Mouse (Mus musculus) large intestine, adult 2 months (tissue): ENCODE results near the gene Mxd3. TPM values are rescaled to one million over a fixed set of nuclear protein-coding genes. Genes with fewer than 3 reads are reported as not detected.

Experiments
- DNase-seq: peaks from one replicate; pipeline ENCODE4 v3.0.0-alpha.2; 2012; ENCODE audit warnings: low read depth, low spot score
- WGBS: fragments of 180-500 bp; shearing (Covaris S2); methylation state at CpG from one replicate; pipeline ENCODE4 v1.1.7; 2018; 5-methylcytosine and 5-hydroxymethylcytosine counted together
- polyA plus RNA-seq: library from polyadenylated mRNA; depleted of rRNA; stranded (reverse); fragments of >200 nt; gene quantifications from 2 replicates; pipeline ENCODE4 v1.2.3, GENCODE M21; 2012; rRNA removed

Gene Mxd3
- polyA plus RNA-seq: 10.0 and 11.4 TPM in 2 replicates

DNA sequence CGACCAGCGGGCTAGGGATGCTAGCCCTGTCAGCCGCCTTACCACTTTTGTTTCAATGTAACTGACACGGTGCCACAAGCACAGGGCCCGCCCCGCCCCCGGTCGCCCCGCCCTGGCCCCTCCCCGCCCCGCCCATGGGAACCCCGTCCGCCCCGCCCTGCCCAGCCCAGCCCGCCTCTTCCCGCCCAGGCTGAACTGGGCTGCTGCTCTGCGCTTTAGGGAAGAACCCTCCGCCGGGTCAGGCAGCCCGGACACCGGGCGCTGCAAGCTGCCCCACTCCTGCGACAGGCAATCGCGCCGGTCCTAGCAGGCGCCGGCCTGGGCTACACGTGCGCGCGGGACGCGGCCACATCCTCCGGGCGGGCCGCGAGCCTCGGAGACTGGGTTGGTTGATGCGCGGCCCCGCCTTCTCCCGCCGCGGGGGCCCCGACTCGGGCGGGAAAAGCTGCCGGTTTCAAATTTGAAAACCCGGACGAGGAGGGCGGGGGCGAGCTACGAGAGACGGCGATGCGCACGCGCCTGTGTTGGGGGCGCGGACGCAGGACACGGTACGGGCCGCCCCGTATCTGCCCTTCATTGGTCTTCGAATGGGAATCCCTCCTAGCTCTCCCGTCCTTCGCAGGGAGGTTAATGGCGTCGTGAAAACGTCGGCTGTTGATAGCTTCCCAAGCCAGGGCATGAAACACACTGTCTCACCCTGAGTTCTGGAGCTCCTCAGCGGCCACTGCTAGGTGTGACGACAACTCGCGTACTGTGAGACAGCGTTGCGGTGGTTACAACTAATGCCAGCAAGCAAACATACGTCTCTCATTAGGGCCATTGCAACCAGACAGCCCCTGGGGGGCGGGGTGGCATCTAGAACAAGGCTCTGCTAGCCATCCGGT is at the start of gene Mxd3:
Gene Mxd3, minus strand, starts transcription at position 141 of the 884 bp plus-strand sequence.
- 1% methylated on average over 79 of the region's 82 CpGs for WGBS
- DNase-seq: no peak

DNA sequence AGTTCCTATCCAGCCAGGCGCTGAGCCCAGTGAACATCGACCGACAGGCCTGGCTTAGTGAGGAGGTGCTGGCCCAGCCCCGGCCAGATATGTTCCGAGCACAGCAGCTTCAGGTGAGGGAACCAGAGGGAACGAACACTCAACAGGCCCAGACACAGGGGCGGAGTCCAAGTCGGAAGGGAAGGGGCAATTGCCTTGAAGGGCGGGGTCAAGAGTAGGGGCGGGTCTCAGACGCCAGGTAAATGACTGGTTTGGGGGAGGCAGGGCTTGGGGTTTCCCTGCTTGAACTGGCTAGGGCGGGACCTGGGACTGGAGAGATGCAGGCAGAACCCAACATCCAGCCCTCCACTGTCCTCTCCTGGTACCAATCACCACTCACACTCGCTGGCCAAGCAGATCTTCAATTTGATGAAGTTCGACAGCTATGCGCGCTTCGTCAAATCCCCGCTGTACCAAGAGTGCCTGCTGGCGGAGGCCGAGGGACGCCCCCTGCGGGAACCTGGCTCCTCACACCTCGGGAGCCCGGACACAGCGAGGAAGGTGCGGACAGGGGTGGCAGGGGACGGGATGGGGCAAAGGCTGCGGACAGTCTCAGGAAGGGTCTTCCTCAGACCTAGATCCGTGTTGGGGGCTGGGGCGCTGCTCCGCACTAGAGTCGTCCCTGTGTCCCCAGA is 49.4 kb upstream of the Mxd3 start:
- 24% methylated on average over 32 of the region's 32 CpGs for WGBS
- DNase-seq: no peak

DNA sequence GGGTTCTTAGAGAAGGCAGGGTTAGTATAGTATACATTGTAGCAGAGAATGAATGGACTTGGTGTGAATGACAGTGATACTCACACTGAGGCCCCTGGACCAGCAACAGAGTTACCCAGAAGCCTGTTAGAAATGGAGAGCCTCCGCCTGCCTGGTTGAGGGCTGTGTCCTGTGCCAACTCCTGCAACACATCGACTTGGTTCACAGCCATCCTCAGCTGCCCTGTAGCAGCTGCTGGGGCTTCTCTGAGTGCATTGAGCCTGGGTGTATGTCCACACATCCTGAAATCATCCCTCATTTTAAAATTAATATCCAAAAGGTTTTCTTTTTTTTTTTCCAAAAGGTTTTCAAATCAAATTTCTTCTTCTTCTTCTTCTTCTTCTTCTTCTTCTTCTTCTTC is 46.3 kb upstream of the Mxd3 start:
- DNase-seq: no peak
- WGBS: 23% methylated on average over 2 of the region's 2 CpGs

DNA sequence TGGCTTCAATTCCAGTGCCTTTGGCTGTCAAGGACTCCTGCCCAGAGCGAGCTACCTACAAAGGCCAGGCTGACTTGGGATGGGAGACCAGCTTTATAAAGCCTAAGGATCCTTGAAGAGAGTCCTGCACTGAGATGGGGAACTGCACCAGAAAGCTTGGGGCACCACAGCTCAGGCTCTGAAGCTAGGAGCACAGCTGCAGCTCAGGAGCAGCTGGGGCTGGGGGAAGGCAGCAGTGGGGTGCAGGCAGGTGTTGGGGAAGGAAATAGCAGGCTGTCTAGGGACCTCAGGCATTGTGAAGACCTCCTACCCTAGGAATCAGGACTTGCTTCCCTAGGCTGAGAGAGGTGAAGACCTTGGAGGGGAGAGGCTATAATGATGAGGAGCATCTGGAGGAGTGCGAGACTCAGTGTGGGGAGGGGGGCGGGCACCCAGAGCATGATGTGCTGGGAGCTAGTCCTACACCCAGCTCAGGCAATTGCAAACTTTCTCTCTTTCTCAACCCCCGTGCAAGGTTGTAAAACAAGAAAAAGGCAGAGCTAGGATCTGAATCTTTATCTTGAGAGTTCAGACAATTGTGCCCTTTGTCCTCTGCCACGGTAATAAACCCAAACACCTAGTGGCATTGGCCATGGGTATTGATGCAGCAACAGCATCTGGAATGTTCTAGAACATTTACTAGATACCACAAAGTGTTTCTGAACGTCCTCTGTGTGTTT is 44.7 kb upstream of the Mxd3 start:
- DNase-seq: no peak
- 26% methylated on average over 6 of the region's 6 CpGs for WGBS

DNA sequence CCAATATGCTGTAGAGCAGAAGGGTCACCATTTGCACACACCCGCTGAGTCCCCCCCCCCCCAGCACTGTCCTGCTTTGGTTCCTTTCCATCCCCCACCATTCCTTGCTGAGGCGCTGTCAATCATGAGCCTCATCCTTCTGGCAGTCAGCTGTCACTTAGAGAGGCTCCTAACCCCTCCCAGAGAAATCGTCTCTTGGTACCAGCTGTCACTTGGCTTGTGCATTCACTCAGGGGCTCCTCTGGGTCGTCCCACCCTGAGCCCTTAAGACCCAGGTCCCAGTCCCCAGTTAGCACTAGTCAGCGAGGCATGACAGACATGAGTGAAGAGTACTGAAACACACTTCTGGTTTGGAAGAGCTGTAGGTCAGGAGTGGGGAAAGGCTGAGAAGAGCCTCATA is 42.1 kb upstream of the Mxd3 start:
- no peak for DNase-seq
- 75% methylated on average over 5 of the region's 5 CpGs for WGBS

DNA sequence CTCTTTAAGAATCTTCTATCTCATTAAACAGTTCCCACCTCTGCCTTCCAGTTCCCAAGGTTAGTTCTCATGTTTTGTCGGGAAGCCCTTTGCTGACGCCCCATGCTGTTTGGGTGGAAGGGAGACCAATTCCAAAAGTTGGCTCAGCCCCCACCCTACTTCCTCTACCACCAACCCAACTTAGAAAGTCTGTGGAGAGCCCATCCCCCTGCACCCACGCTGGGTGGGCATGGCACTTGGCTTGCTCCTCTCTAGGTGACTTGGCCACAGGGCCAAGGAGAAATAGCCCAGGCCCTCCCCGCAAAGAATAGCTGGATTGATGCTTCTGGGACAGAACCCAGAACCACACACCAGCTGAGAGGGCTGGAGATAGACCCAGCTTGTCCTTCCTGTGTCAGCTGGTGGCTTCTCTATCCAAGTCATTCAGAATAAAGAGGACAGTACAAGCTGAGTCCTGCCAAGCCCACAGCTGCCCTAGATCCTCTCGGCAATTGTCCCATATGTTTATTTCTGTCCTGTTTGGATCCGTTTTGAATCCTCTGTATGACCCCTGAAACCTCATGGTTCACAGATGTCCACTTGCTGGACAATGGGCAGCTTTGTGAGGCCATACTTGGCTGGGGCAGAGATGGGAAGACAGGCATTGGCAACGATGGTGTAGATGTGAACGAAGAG is 41.5 kb upstream of the Mxd3 start:
- 67% methylated on average over 8 of the region's 8 CpGs for WGBS
- no peak for DNase-seq

DNA sequence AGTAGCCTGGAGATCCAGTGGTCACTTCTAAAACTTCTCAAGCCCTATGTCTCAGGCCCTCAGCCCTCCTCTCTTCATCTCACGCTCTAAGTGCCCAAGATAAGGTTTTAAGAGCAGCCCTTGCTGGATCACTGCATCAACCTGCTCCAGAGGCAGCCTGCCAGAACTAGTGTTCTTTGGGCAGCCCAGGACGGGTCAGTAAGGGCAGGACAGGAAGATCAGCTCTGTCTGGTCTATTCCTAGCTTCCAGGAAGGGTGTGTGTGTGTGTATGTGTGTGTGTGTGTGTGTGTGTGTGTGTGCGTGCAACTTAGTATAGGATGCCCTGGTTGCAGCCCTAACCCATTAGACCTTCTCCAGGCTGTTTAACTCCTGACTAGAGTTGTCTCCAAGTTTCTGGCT is 40.6 kb upstream of the Mxd3 start:
- WGBS: 44% methylated on average over 3 of the region's 3 CpGs
- DNase-seq: no peak

DNA sequence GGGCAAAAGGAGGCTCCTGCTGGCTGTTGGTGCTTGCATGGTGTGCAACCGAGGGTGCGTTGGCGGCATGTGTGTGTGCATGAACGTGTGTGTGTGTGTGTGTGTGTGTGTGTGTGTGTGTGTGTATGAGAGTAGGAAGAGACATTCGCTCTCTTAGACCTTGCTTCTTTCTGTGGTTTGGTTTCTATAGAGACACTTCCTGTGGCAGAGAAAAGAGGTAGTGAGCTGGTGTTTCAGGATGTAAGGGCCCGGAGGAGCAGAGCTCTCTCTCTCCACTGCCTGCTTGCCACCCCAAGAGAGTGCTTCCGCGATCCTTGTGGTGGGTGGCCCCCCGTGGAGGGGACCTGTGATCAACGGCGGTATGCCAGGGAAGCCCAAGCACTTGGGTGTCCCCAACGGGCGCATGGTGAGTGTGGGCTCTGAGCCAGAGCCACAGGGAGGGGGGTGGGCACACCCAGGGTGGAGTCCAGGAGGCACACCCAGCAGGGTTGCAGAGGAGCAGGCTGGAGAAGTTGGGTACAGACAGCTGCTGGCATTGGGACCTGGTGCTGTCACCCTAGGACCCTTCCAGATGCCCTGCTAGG is 40.0 kb upstream of the Mxd3 start, which contains the start of gene Rgs14:
Gene Rgs14, plus strand, starts transcription at position 202 of the 584 bp plus-strand sequence.
- 28% methylated on average over 13 of the region's 13 CpGs for WGBS
- DNase-seq: no peak

DNA sequence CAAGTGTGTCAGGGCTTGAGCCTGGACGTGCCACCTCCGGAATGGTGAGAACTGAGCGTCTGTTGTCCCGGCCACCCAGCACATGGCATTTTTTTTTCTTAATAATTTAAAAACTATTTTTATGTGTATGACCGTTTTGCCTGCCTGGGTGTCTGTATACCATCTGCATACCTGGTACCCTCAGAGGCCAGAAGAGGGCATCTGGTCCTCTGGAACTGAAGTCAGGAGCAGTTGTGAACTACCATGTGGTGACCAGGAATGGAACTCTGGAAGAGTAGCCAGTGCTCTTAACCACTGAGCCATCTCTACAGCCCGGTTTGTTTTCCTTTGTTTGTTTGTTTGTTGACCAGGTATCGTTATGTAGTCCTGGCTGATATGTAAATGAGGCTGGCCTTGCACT is 38.8 kb upstream of the Mxd3 start:
- no peak for DNase-seq
- WGBS: 73% methylated on average over 7 of the region's 7 CpGs

DNA sequence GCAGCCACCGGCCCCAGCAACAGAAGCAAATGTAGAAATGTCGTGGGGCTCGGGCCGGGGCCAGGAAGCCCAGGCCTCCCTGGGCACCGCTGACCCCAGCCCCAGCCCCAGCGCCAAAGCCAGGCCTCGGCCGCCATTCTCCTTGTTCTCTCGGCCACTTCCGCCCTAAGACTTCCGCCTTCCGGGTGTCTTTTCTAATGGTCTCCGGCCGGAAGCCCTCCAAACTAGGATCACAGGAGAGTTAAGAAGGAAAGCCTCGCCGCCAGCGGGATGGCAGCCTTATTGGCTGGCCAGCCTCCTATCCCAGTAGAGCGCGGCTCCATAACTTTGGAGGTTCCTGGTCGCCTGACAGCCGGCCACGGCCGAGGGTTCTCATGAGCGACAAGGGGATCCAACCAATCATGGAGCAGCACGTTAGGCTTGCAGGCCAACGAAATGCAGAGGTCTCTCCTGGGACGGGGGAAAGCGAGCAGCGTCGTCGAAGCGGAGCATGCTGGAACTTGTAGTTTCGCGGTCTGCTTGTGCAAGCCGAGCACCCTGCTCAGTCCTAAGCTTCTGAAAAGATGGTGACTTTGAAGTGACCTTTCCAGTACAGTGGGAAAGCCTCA is 32.9 kb upstream of the Mxd3 start, which contains the start of gene Lman2:
Gene Lman2, minus strand, starts transcription at position 331 of the 608 bp plus-strand sequence.
- WGBS: under 1% methylated on average over 35 of the region's 35 CpGs
- DNase-seq: peak; percentile 100

DNA sequence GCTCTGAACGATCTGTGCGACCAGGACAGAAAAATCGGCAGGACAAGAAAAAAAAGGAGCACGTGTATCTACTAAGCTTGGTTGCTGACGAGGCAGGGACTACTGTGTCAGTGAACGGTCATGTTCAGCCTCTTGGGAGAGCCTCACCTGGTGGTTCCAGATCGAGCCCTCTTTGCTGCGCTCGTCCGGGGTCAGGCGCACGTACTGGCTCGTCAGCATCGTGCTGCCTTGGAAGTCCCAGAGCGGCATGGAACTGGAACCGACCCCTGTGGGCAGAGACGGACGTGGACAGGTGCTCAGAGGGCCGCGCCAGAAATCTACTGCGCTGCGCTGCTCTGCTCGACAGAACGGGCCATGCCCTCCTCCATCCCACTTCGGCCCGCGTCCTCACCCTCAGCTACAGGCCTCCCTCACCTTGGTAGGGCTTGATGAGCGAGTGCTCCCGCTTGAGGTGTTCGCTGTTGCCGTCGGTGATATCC is 32.4 kb upstream of the Mxd3 start:
- no peak for DNase-seq
- WGBS: under 1% methylated on average over 32 of the region's 32 CpGs

DNA sequence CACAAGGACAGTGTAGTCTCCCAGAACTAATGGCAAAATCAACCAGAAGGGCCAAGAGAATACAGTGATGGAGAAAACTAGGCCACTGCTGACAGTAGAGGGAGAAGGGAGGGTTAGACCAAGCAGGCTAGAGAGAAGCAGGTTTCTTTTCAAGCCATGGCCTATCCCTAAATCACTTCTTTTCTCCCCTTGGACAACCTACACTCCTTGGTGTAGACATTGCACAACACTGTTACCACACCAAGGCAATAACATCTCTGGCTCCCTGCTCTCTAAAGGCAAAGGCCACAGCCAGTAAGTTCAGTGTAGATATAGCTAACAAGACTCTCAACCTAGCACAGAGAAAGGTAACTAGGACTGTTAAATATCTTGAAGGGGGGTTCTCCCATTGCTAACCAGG is 31.5 kb upstream of the Mxd3 start:
- DNase-seq: no peak

DNA sequence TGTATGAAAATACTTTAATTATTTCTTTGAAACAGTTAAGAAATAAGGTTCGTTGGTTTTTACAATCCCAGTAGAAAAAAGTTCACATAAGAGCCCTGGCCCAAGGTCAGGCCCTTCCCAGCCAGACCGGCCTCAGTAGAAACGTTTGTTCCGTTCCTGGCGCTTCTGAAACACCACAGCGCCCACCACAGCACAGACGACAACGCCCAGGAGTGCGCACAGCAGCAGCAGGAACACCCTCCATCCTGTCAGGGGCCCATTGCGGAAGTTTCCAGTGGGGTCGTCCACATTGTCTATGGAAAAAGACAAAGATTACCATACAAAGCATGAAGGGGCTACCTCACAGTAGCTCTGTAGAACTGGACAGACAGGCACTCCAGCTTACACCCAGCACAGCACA is 17.1 kb upstream of the Mxd3 start:
- DNase-seq: no peak

DNA sequence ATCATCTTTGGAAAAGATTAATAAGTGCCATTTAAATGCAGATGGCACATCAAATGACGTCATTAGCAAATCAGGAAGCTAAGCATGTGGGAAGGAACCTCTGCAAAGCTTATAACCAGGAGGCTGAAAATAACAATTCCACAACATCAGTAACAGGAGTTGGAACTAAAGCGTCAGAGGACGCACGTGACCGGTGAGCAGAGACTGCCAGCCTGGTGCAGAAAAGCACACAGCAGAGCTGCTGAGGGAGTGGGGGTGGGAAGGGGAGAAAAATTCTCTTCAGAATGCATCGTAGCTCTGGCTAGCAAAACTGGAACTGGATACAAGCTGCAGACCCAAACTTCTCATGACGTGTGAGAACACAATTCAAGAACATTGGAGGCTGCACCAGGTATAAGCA is 14.7 kb upstream of the Mxd3 start:
- DNase-seq: no peak
- 85% methylated on average over 7 of the region's 7 CpGs for WGBS

More for the DNA sequence above, 17.1 kb upstream of the Mxd3 start:
- WGBS: 78% methylated on average over 11 of the region's 11 CpGs

DNA sequence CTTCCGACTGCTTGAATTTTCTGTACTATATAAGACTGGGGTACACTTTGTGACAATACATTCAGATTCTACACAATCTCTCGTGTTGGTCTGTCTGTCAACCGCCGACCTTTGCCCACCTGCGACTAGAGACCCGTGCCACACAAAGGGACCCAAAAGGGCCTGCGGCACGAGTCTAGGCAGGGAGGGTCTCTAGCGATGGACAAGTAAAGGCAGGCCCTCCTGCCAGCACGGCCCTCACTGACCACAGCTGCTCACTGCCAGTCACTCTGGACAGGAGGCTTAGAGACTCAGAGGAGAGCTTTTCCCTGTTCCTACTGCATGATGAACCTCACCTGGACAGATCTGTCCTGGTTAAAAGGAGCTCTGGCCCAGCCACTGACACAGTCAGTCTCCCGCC is 12.8 kb upstream of the Mxd3 start:
- DNase-seq: no peak
- 38% methylated on average over 11 of the region's 11 CpGs for WGBS

DNA sequence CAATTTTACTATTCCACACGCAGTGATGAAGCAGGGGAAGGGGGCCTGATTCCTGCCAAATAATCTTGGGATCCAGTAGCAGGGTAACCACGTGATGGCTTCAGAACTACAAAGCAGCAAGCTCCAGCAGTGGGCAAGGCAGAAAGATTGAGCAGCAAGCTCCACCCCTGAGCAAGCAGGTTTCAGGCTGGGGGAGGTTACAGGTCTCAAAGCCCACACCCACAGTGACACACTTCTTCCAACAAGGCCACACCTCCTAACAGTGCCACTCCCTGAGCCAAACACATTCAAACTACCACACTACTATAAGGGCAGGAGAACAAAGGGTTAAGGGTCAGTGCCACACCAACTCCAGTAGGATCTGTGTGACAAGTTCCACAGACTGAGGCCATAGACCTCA is 9.6 kb upstream of the Mxd3 start:
- WGBS: 8% methylated on average over 2 of the region's 2 CpGs
- no peak for DNase-seq

DNA sequence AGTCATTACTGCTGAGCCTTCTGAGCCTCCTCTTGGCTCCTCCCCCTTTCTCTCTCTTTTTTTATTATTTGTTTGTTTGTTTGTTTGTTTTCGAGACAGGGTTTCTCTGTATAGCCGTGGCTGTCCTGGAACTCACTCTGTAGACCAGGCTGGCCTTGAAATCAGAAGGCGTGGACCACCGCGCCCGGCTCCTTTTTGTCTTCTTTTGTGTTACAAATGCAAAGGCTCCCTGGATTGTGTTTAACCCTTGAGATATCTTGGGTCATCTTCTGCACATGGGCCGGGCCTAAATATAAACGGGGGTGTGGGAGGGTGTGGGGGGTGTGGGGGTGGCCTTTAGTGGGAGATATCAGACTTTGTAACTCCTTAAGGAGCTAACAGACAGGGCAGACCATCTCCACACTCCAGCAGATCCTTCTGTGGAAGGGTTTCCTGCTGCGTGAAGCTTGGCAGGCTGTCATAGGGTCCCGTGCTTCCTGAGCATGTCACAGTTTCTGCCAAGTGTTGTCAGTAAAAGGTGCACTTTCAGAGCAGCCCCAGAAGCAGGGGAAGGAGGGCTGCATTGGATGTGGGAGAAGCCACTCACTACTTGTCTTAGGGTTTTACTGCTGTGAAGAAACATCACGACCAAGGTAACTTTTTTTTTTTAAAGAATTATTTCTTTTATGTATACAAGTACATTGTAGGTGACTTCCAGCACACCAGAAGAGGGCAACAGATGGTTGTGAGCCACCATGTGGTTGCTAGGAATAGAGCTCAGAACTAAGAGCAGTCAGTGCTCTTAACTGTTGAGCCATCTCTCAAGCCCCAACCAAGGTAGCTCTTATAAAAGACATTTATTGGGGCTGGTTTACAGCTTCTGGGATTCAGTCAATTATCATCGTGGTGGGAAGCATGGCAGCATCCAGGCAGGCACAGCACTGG is 8.8 kb upstream of the Mxd3 start:
- 54% methylated on average over 12 of the region's 12 CpGs for WGBS
- DNase-seq: no peak
